Mouse (Mus musculus): Measurements from ENCODE around the gene Hdac5. TPM values are rescaled to one million over a fixed set of nuclear protein-coding genes. Genes with fewer than 3 reads are reported as not detected.

The Hdac5 gene
- total and polyA plus RNA-seq, 3 experiments: 9.1 to 29.3 TPM; not detected in 1

- peak; percentile 39; the same call in 1 of the 2 replicates for TF ChIP-seq MAZ (IDR thresholded peaks at IDR 0.05; ENCODE audit: low read depth, low read length)
- no peak for TF ChIP-seq ELF1 (IDR thresholded peaks at IDR 0.05; ENCODE audit: low read depth, low read length)
- TF ChIP-seq BHLHE40 (IDR thresholded peaks at IDR 0.05; ENCODE audit: borderline replicate concordance, low read depth, low read length): no peak
- no peak for TF ChIP-seq GATA1 (IDR thresholded peaks at IDR 0.05; ENCODE audit: low read depth, low read length)
- TF ChIP-seq EP300 (IDR thresholded peaks at IDR 0.05; ENCODE audit: low read depth in 1 of 2, low read length in 2 of 2): 0 out of 4 replicates have a peak, but pooled peaks of 1 of the 2 experiments have one; percentile 20
- no peak; the same call in 1 of the 2 replicates for TF ChIP-seq CHD1 (IDR thresholded peaks at IDR 0.05; ENCODE audit: low read depth, low read length)
- 0 out of 2 replicates have a peak, but pooled peaks have one; percentile 0 for TF ChIP-seq RCOR1 (IDR thresholded peaks at IDR 0.05; ENCODE audit: low read depth, low read length)
- TF ChIP-seq USF2 (IDR thresholded peaks at IDR 0.05; ENCODE audit: borderline replicate concordance in 1 of 2, insufficient read depth in 1 of 2, low read depth in 1 of 2, low read length in 2 of 2): no peak
- no peak for TF ChIP-seq TAL1 (IDR thresholded peaks at IDR 0.05; ENCODE audit: low read length)
- no peak for TF ChIP-seq NRF1 (IDR thresholded peaks at IDR 0.05; ENCODE audit: insufficient read depth, low read depth, low read length, poor library complexity, severe bottlenecking)
- TF ChIP-seq JUND (IDR thresholded peaks at IDR 0.05; ENCODE audit: low read depth, low read length): no peak
- peak; percentile 94 for TF ChIP-seq MYC (IDR thresholded peaks at IDR 0.05; ENCODE audit: low read depth, low read length)
- peak; percentile 47 for TF ChIP-seq NELFE (IDR thresholded peaks at IDR 0.05; ENCODE audit: low read depth, low read length)
Measured at GRCm38 (mm10) chr11:102276411-102276915, 46.5 kb upstream of the Hdac5 start (continued).

DNA sequence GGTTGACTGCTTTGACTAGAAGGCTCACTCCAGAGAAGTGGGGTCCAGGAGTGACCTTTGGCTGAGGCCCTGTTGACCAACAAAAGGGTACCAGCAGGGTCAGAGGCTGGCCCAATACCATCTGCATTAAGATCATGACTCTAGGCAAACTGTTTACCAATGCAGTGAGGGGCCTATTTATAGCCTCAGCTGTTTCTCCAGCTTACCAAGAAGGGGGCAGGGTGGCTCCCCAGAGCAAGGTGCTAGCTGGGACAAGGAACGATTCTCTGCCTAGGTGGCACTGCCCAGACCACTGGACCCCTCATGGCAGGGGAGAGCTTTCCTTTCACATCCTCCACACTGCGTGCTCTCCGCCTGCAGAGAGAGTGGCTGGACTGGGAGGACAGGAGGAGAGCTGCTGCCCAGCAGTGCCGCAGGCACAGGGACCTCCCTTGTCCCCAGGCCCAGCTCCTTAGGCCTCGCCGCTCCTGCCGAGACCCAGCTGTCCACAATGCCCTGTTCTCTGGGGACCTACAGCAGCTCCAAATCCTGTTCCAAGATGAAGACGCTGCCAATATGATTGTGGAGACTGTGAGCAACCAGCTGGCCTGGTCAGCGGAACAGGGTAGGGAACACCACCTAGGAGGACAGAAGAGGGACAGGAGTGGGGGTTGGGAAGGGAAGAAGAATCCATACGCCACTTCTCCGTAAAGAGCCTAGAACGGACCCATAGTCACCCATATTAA lies 38.7 kb upstream of the Hdac5 start, which contains the start of gene Asb16:
Asb16 (plus strand) TSS at position 224 of the 725 bp plus-strand sequence.
- no peaks in the 10 kb centered on the region for H3K9me3 ChIP-seq (replicated peaks; ENCODE audit: insufficient read depth, low read length)
- DNase-seq (ENCODE audit: low read depth, low spot score): no peak
- no peaks in the 10 kb centered on the region for H3K4me1 ChIP-seq (ENCODE audit: control insufficient read depth in 1 of 2, insufficient read depth in 2 of 2, low read length in 2 of 2)
- 0 out of 2 replicates have a peak within 1 kb of the TSS, but pooled peaks have one; percentile 30 for H3K9ac ChIP-seq (ENCODE audit: control insufficient read depth, low read depth, low read length, poor library complexity, severe bottlenecking)
- peak within 1 kb of the TSS; percentile 30 to 35; a peak in 3 of 4 replicates for H3K4me3 ChIP-seq (ENCODE audit: control insufficient read depth in 1 of 2, insufficient read depth in 1 of 2, low read depth in 2 of 2, low read length in 2 of 2)
- no peaks in the 10 kb centered on the region; a peak in 1 of 4 replicates for H3K27me3 ChIP-seq (ENCODE audit: control insufficient read depth in 1 of 2, insufficient read depth in 2 of 2, low read length in 2 of 2)
- no peak within 1 kb of the TSS for H3K27ac ChIP-seq (ENCODE audit: control insufficient read depth, low read depth, low read length)
- TF ChIP-seq POLR2A (IDR thresholded peaks at IDR 0.05; ENCODE audit: control insufficient read depth in 1 of 2, insufficient read depth in 1 of 2, low read depth in 1 of 2, low read length in 2 of 2, poor library complexity in 1 of 2): no peak
- no peak for TF ChIP-seq POLR2AphosphoS2 (IDR thresholded peaks at IDR 0.05; ENCODE audit: low read length)
- no peak for TF ChIP-seq SIN3A (IDR thresholded peaks at IDR 0.05; ENCODE audit: low read length)
- no peak for TF ChIP-seq MXI1 (IDR thresholded peaks at IDR 0.05; ENCODE audit: low read depth, low read length)
- TF ChIP-seq RAD21 (IDR thresholded peaks at IDR 0.05; ENCODE audit: low read depth, low read length): no peak
- no peak for TF ChIP-seq MAFK (IDR thresholded peaks at IDR 0.05; ENCODE audit: borderline replicate concordance, low read depth, low read length)
- TF ChIP-seq MEF2A (IDR thresholded peaks at IDR 0.05; ENCODE audit: extremely low read depth, insufficient replicate concordance, low read depth, low read length, poor library complexity, severe bottlenecking): no peak
- H3K79me2 ChIP-seq (ENCODE audit: control insufficient read depth, insufficient read depth, low read length, poor library complexity): no peaks in the 10 kb centered on the region
- H3K36me3 ChIP-seq (ENCODE audit: control insufficient read depth in 1 of 2, insufficient read depth in 2 of 2, low read length in 2 of 2): no peaks in the 10 kb centered on the region
